Mouse (Mus musculus): Measurements from ENCODE around the gene Sgca.

DNA sequence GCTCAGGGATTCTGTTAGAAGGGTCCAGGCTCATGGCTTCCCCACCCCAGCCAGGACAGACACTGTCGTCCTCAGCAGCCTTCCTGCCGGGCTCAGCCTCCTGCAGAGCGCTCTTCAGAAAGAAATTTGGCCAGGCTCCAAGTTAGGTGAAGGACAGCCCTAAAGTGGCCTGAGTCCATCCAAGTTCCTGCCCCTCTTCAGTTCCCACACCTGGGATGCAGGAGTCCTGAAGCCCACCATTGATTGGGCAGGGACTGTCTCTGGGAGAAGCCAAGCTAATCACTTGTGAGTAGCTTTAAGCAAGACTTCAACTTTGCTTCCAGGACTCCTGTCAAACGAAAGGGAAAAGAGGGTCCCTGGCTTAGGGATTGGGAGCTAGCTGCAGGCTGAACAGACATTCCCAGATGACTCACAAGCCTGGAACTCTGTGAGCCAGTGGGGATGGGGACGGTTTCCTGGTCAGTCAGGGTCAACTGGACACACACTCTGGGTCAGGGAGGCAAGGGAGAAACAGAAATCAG, 48.3 kb downstream of the Sgca start:
- TF ChIP-seq CTCF (conservative IDR thresholded peaks at IDR 0.05; ENCODE audit: low read length) (no peak), NANOG (IDR thresholded peaks at IDR 0.05; ENCODE audit: borderline replicate concordance, low read length) (no peak)
